Mouse (Mus musculus) kidney, postnatal 4 days (tissue): ENCODE measurements around the gene Aldh16a1.
"Not testable (repeated sequence)": the region's sequence is repeated elsewhere in the genome, so short reads cannot be mapped to it uniquely, and the experiment has no call there.

Experiments used
- DNase-seq, 2 experiments: peaks; one replicate each; pipeline ENCODE4 v3.0.0; 2021; ENCODE audit warnings: mixed read lengths in 2 of 2

The Aldh16a1 gene

DNA sequence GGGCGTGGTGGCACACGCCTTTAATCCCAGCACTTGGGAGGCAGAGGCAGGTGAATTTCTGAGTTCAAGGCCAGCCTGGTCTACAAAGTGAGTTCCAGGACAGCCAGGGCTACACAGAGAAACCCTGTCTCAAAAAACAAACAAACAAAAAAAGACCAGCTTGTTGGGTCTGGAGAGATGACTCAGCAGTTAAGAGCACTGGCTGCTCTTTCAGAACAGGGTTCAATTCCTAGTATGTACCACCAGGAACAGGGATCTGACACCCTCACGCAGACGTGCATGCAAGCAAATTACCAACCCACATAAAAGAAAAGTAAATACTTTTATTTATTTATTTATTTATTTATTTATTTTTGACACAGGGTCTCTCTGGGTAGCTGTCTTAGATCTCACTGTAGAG is 44.3 kb downstream of the Aldh16a1 start:
- not testable (repeated sequence) for DNase-seq

DNA sequence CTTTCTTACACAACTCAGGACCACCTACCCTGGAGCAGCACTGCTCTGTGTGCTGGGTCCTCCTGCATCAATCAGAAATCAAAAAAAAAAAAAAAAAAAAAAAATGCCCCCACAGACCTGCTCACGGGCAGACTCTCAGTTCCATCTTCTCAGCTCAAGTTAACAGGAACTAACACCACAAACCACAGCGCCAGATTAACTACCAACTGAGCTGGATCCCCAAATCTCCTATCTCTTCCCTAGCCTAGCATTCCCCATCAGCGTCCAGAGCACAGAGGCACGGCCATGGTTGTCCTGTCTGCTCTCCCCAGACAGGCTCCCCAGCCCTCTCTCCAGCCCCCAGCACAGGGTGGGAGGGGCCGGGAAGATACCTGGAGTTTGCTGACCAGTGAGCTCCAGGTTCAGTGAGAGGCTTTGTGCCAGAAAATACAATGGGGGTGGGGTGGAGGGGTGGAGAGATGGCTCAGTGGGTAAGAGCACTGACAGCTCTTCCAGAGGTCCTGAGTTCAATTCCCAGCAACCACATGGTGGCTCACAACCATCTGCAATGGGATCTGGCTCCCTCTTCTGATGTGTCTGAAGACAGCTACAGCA is 47.2 kb downstream of the Aldh16a1 start:
- no peak for DNase-seq

DNA sequence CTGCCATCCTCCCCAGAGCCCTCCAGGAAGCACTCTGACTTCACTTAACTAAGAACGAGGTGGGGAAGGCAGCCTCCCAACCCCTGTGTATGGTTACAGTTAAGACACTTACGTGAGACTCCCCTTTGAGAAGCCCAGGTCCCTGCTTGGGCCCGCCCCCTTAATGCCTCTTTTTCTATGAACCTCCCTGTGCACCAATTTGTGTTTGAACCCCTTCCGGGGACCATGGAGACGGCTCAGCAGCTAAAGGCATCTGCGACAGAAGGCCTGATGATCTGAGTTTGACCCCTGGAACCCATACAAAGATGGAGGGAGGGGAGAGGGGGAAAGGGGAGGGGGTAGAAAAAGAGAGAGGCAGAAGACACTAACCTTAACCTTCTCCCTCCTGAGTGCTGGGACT is 47.9 kb downstream of the Aldh16a1 start:
- DNase-seq: no peak

DNA sequence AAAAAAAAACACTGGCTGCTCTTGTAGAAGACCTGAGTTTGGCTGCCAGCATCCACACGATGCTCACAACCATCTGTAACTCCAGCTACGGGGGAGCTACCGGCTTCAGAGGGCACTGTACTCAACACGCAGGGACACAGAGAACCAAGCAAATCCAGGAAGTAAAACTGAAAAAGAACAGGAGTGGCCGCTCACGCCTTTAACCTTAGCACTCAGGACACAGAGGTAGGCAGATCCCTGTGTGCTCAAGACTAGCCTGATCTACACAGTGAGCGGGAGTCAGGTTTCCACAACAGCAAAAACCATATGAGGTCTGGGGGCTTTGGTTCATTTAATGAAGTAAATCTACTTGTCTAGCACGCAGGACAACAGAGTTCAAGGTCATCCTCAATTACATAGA is 48.9 kb downstream of the Aldh16a1 start:
- no peak for DNase-seq

DNA sequence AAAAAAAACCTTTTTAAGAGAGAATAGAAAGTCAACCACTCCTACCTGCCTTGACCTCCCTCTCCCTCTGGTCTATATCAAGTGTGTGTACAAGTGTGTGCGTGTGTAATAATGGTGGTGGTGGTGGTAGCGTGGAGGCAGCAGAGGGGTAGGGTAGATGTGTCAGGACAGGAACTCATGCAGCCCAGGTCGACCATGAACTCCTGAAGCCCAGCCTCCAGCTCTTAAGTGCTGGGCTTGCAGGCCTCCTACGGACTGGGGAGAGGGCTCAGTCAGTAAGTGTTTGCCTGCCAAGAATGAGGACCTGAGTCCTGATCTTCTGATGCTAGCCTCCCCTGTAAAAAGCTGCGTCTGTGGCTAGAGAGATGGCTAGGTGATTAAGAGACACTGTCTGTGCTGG is 49.4 kb downstream of the Aldh16a1 start:
- DNase-seq: no peak

DNA sequence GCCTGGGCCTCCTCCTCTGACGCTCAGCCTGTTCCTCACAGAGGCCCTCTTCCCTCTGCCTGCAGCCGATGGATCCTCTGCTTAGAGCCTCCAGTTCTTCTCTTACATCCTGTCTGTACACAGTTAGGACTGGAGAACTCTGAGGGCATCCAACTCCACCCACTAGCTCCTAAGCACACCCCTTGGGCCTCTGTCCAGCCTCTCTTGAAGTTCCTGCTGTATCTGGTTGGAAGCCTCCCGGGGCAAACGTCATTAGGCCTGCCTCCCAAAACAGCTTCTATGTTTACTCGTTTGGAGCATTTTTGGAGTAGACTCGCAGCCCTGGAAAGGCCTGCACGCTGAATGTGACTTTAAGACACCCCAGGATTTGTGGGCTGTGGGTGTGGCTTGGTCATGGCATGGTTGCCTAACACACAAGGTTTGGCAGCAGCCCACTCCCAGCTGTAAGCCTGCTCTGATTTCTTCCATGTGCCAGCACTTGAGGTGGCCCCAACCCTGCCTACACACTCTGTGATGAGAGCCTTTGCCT is 50.7 kb downstream of the Aldh16a1 start, which contains the start of gene Fcgrt:
Gene Fcgrt (minus strand): TSS at position 200 of the 529 bp plus-strand sequence.
- peak; percentile 89 to 94 for DNase-seq

DNA sequence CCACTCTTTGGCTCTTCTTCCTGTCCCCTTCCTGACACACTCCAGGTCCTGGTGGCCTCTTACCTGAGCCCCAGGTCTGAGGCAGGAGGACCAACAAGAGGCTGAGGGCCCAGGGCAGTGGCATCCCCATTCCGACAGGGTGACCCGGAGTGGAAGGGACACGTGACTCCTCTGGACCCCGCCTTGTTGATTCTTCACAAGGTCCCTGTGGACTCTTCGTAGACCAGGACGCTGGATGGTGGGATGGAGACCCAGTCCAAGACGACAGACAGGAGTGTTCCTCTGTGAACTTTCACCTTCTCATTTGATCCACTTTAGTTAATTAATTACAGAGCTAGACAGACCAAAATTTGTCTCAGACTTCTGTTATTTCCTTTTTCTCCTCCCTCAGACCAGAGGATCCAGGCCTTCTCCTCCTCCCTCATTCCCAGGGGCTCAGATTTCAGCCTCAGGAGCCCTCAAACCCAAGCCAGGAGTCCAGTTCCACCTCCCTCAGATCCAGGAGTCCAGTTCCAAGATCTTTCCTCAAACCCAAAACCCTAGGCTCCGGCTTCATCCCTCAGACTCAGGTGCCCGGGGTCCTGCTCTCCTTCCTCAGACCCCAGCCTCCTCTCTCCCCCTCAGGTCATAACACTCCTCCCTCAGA is 51.3 kb downstream of the Aldh16a1 start:
- peak; percentile 53 to 70 for DNase-seq

DNA sequence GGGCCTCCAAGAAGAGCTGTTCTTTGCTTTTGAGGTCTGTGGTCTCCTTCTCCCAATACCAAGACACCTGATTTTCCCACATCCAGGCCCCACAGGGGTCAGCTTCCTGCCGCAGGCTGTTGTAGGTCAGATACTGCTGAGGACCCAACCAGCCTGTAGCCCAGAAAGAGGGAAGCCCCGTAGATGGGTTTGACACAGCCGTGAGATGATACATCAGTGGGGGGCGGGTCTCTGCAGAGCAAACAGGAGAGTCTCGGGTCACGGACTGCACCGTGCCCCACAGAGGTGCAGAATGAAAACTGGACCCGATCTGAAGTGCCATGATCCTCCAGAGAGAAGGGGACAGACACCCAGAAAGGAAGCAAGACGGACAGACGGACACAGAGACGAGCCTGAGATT is 51.9 kb downstream of the Aldh16a1 start:
- DNase-seq: no peak

DNA sequence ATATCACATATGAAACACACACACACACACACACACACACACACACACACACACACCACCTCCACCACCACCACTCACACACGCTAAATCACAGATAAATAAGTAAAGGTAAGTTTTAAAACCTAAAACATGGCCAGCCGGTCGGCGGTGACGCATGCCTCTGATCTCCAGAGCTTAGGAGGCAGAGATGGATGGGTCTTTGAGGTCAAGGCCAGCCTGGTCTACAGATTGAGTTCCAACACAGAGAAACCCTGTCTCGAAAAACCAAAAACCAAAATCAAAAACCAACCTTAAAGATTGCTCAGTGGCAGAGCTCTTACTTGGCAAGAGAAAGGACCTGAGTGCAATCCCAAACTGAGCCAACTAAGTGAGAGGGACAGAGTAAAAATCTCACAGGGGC is 54.3 kb downstream of the Aldh16a1 start:
- no peak for DNase-seq

DNA sequence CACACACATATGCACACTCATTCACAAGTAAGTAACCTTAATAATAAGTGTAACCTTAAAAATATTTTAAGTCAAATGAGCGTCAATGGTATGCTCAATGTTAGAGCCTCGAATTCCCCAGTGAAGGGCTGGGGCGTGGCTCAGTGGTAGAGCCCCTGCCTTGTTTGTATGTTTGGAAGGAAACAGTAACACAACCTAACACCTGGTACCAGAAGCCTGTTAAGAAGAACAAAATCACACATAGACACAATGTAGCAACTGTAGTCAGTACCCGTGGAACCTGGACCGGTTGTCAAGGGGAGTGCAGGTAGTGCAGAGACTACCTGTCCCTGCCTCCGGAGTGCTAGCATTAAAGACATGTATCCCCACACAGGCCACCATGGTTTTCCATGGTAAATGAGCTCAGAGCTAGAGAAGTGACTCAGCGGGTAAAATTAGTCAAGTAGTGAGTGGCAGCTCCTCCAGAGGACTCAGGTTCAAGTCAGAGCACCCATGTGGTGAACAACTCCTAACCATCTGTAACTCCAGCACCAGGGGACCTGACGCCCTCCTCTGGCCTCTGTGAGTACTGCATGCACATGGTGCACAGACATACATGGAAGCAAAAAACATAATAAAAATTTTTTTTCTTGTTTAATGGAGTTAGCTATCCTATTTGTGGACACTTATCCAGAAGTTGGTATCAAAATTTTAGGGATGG is 55.7 kb downstream of the Aldh16a1 start:
- DNase-seq: peak in 1 of 2 experiments; percentile 49

DNA sequence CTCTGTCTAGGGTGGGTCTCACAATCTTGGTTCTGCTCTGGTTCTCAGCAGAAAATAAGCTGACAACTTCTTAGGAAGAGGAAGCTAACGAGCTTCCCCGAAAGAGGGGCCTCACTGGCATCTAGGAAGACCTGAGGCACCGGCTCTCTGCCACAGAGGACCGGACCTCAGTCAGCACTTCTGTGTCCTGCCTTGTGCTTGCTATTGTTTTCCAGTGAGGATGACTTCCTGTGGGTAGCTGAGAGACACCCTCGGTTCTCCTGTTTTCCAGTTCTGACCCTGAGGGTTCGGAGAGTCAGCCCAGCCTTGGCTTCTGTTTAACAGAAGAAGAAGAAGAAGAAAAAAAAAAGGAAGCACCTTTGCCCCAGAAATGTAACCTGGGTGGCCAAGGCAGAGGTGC is 56.9 kb downstream of the Aldh16a1 start:
- DNase-seq: no peak

DNA sequence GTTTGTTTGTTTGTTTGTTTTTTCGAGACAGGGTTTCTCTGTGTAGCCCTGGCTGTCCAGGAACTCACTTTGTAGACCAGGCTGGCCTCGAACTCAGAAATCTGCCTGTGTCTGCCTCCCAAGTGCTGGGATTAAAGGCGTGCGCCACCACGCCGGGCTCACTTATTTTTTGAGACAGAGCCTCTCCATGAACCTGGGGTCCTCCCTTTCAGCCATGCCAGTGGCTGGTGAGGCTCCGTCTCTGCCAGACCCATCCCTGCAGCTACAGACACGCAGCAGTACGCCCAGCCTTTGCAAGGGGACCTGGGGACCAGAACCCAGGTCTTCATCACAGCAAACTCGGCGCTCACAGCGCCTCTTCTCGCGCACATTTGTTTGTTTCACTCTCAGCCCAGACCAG is 58.4 kb downstream of the Aldh16a1 start:
- DNase-seq: not testable (repeated sequence)

DNA sequence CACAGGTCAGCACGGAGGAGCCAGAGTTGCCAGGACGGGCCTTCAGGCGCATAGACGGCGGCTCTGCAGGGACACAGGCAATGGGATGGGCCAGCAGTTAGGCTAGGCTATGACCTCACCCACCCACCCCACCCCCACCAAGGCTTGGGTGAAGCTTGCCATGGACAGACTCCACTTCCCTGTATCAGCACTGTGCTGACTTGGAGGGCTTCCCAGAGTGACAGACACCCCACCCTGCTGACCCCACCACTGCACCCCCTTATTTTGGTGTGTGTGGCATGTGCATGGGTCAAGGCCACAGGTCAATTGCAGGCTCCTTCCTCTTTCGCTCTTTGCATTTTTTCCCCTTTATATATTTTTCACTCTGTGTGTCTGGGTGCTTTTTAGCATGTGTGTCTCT is 59.0 kb downstream of the Aldh16a1 start:
- DNase-seq: no peak

DNA sequence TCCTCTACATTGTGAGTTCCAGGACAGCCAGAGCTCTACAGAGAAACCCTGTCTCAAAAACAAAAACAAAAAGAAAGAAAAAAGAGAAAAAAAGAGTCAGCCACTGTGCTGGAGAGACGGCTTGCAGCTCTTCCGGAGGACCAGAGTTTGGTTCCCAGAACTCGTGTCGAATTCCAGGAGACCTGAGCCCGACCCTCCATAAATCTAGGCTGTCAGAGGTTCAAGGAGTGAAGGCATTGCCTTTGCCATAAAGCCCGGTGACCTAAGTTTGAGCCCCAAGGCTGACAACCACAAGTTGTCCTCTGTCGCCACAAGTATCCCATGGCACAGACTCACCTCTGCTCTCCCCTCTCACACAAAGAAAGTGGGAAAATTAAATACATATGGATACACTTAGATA is 60.3 kb downstream of the Aldh16a1 start:
- DNase-seq: peak; percentile 55 to 65

DNA sequence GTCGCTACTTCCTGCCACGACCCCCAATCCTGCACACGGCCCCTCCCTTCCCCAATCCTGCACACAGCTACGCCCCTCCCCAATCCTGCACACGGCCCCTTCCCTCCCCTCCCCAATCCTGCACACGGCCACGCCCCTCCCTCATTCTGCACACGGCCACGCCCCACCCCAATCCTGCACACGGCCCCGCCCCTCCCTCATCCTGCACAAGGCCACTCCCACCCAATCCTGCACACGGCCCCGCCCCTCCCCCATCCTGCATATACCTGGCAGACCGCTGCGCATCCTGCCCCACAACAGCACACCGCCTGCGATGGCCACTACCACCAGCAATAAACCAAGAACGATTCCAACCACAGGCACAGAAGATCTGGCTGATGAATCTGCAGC is 60.9 kb downstream of the Aldh16a1 start:
- peak; percentile 60 to 66 for DNase-seq

DNA sequence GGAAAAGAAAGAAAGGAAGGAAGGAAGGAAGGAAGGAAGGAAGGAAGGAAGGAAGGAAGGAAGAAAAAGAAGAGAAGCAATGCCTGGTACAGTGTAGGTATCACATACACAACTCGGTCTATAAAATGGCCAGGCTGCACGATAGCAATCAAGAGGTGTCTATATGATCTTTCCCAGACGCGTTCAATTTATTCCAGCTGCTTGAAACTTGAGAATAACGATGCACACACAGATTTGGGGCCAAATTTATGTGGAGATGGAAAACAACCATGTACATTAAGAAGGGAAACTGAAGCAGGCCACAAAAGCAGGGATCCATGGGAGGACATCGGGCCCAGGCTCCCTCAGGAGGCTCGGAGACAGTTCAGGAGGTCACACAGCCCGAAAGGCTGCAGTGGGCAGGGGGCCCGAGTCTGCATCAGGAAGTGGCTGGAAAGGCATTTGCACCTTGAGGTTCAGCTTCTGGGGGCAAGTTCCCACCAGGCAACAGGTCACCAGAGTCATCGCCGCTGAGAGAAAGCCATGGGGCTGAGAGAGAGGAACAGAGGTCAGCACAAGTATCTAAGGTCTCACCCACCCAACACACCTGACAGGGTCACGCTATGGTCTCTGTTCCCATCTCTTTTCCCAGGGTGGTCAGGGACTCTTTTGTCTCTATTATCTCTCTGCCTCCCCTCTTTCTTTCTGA is 61.4 kb downstream of the Aldh16a1 start:
- DNase-seq: no peak

DNA sequence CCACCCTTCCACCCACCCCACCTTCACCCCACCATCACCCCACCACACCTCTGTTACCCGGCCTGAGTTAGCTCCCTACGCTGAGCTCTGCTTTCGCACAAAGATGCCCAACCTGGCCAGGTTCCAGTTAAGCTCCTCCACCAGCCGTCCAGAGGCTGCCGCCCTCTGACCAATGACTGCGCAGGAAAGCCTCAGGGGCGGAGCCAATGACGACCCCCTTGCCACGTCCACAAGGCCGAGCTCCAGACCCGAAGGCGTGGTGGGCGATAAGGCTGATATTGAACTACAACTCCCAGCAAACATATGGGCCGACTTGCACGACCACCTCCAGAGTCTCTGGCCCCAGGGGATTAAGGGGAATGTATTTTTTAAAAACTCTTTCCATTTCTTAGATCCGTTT is 62.3 kb downstream of the Aldh16a1 start, which contains the start of gene Rcn3:
Gene Rcn3 (minus strand): TSS at position 174 of the 400 bp plus-strand sequence.
- DNase-seq: peak; percentile 93 to 96

DNA sequence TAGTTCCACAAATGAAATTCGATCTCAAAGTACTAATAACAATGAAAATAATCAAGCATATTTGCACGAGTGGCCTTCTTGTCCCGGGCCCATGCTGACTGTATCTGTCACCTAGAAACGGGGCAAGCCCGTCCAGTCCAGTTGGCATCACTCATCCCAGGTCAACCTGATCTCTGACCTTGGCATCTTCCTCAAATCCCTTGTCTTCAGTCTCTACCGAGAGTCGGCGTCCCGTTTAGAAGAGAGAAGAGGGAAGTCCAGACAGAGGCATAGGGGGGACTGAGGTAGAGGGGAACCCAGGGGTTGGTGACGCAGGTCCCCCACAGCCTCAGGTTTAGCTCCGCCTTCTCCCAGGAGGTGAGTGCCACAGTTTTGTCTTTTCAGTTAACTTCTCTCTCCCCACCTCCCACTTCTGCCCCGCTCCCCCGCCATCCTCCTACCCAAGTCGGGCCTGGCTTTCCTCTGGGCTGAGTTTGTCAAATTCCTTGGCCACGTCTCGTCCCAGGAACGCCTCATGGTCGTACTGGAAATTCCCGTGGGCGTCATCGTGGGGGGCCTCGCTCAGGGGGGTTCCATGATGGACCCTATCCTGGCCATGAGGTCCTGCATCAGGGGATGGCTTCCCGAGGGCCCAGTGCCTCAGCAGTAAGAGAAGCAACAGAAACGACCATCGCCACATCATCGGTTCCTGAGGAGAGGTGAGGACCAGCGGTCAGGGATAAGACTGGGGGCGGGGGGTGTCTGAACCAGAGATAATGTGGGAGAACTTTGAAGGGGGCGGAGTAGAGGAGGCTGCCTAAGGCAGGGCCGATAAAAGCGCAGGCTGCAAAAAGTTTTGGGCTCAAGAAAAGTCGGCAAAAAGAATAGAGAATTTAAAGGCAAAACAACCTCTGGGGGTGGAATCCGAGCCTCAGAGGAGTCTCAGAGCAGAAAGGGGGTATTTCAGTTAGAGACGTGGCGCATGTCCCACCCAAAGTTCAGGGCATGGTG is 63.1 kb downstream of the Aldh16a1 start:
- DNase-seq: peak; percentile 69 to 78
